Mouse (Mus musculus): ENCODE measurements around the gene Ubxn7. TPM values are rescaled to one million over a fixed set of nuclear protein-coding genes. Genes with fewer than 3 reads are reported as not detected.

The Ubxn7 gene
- polyA plus RNA-seq, 1 experiment from 2014 or later: 21.1 TPM

Other genes with a start within 250 kb of the Ubxn7 start
- gene Pigx, start 232.5 kb upstream of the Ubxn7 start, polyA plus RNA-seq (2016; fragmentation: Nextera tagmentation; extraction: Ambion mirVana): 87.2 and 102 TPM in 2 replicates
- gene Cep19, start 232.5 kb upstream of the Ubxn7 start, polyA plus RNA-seq (2016; fragmentation: Nextera tagmentation; extraction: Ambion mirVana): 25.5 and 25.9 TPM in 2 replicates
- 5.6 and 10.5 TPM in 2 replicates for gene Nrros, start 166.7 kb upstream of the Ubxn7 start, polyA plus RNA-seq (2016; fragmentation: Nextera tagmentation; extraction: Ambion mirVana)
- 0.63 TPM in 1 of 2 replicates, not detected in the other for gene Bex6, start 152.4 kb upstream of the Ubxn7 start, polyA plus RNA-seq (2016; fragmentation: Nextera tagmentation; extraction: Ambion mirVana)
- gene Fbxo45, start 85.1 kb upstream of the Ubxn7 start, polyA plus RNA-seq (2016; fragmentation: Nextera tagmentation; extraction: Ambion mirVana): 8.6 and 11.1 TPM in 2 replicates
- 11.6 and 14.8 TPM in 2 replicates for gene Wdr53, start 85.0 kb upstream of the Ubxn7 start, polyA plus RNA-seq (2016; fragmentation: Nextera tagmentation; extraction: Ambion mirVana)
- 0.14 TPM in 1 of 2 replicates, not detected in the other for gene Smco1, start 60.8 kb upstream of the Ubxn7 start, polyA plus RNA-seq (2016; fragmentation: Nextera tagmentation; extraction: Ambion mirVana)
- 22.0 and 24.4 TPM in 2 replicates for gene Rnf168, start 54.8 kb upstream of the Ubxn7 start, polyA plus RNA-seq (2016; fragmentation: Nextera tagmentation; extraction: Ambion mirVana)
- gene Tm4sf19, start 68.2 kb downstream of the Ubxn7 start, polyA plus RNA-seq (2016; fragmentation: Nextera tagmentation; extraction: Ambion mirVana): not detected in 2 replicates
- 28.9 and 29.5 TPM in 2 replicates for gene Tctex1d2, start 87.4 kb downstream of the Ubxn7 start, polyA plus RNA-seq (2016; fragmentation: Nextera tagmentation; extraction: Ambion mirVana)
- gene Pcyt1a, start 98.7 kb downstream of the Ubxn7 start, polyA plus RNA-seq (2016; fragmentation: Nextera tagmentation; extraction: Ambion mirVana): 36.6 and 43.9 TPM in 2 replicates
- gene Slc51a, start 155.6 kb downstream of the Ubxn7 start, polyA plus RNA-seq (2016; fragmentation: Nextera tagmentation; extraction: Ambion mirVana): 4.2 and 5.1 TPM in 2 replicates
- gene Zdhhc19, start 164.0 kb downstream of the Ubxn7 start, polyA plus RNA-seq (2016; fragmentation: Nextera tagmentation; extraction: Ambion mirVana): not detected in 2 replicates